Mouse (Mus musculus): Measurements from ENCODE around the gene Tmem8. TPM values are rescaled to one million over a fixed set of nuclear protein-coding genes. Genes with fewer than 3 reads are reported as not detected.
A peak's percentile ranks its signal among the peaks of the same experiment; 100 is the strongest.

The Tmem8 gene
- total RNA-seq, 1 experiment from 2014 or later: 8.5 TPM

GRCm38 (mm10) chr17:26131856-26132853 is 19.1 kb downstream of the Tmem8 start:
- no peak for ATAC-seq (replicated peaks; ENCODE audit: insufficient number of reproducible peaks, low FRiP score, low TSS enrichment, poor library complexity, severe bottlenecking)

GRCm38 (mm10) chr17:26137106-26137750 is 24.1 kb downstream of the Tmem8 start:
- no peak for ATAC-seq (replicated peaks; ENCODE audit: insufficient number of reproducible peaks, low FRiP score, low TSS enrichment, poor library complexity, severe bottlenecking)

- ATAC-seq (replicated peaks; ENCODE audit: insufficient number of reproducible peaks, low FRiP score, low TSS enrichment, poor library complexity, severe bottlenecking): no peak
Observed at GRCm38 (mm10) chr17:26137751-26138130, 24.6 kb downstream of the Tmem8 start.

GRCm38 (mm10) chr17:26138239-26138836 is 25.2 kb downstream of the Tmem8 start, which contains the start of gene Axin1:
Gene Axin1, plus strand, starts transcription at chr17:26138688.
- ATAC-seq (replicated peaks; ENCODE audit: insufficient number of reproducible peaks, low FRiP score, low TSS enrichment, poor library complexity, severe bottlenecking): peak; percentile 96

GRCm38 (mm10) chr17:26138901-26139381 is 25.8 kb downstream of the Tmem8 start:
- ATAC-seq (replicated peaks; ENCODE audit: insufficient number of reproducible peaks, low FRiP score, low TSS enrichment, poor library complexity, severe bottlenecking): no peak

GRCm38 (mm10) chr17:26142796-26143195 is 29.7 kb downstream of the Tmem8 start:
- no peak for ATAC-seq (replicated peaks; ENCODE audit: insufficient number of reproducible peaks, low FRiP score, low TSS enrichment, poor library complexity, severe bottlenecking)

- no peak for ATAC-seq (replicated peaks; ENCODE audit: insufficient number of reproducible peaks, low FRiP score, low TSS enrichment, poor library complexity, severe bottlenecking)
Observed at GRCm38 (mm10) chr17:26143386-26143785, 30.3 kb downstream of the Tmem8 start.

GRCm38 (mm10) chr17:26149056-26149455 is 36.0 kb downstream of the Tmem8 start:
- ATAC-seq (replicated peaks; ENCODE audit: insufficient number of reproducible peaks, low FRiP score, low TSS enrichment, poor library complexity, severe bottlenecking): no peak

GRCm38 (mm10) chr17:26151886-26152630 is 39.0 kb downstream of the Tmem8 start:
- ATAC-seq (replicated peaks; ENCODE audit: insufficient number of reproducible peaks, low FRiP score, low TSS enrichment, poor library complexity, severe bottlenecking): no peak

GRCm38 (mm10) chr17:26162736-26163135 is 49.6 kb downstream of the Tmem8 start:
- ATAC-seq (replicated peaks; ENCODE audit: insufficient number of reproducible peaks, low FRiP score, low TSS enrichment, poor library complexity, severe bottlenecking): no peak

- peak; percentile 97 for ATAC-seq (replicated peaks; ENCODE audit: insufficient number of reproducible peaks, low FRiP score, low TSS enrichment, poor library complexity, severe bottlenecking)
Observed at GRCm38 (mm10) chr17:26168039-26168438, 54.9 kb downstream of the Tmem8 start.

Other genes with a start within 250 kb of the Tmem8 start
- 1.1 to 5.7 TPM (median 1.6 TPM) in 3 replicates for gene Mcrip2, start 244.5 kb upstream of the Tmem8 start, total RNA-seq (2017)
- 1.3 to 10.0 TPM (median 7.0 TPM) in 3 replicates for gene Mettl26, start 238.2 kb upstream of the Tmem8 start, total RNA-seq (2017)
- gene Wfikkn1, start 232.4 kb upstream of the Tmem8 start, total RNA-seq (2017): 1.0 to 2.1 TPM (median 1.4 TPM) in 3 replicates
- 3.5 to 7.1 TPM (median 3.8 TPM) in 3 replicates for gene Rab40c, start 193.6 kb upstream of the Tmem8 start, total RNA-seq (2017)
- gene Pigq, start 168.4 kb upstream of the Tmem8 start, total RNA-seq (2017): 13.5 to 34.1 TPM (median 18.4 TPM) in 3 replicates
- not detected in 3 replicates for gene Nhlrc4, start 168.3 kb upstream of the Tmem8 start, total RNA-seq (2017)
- not detected in 3 replicates for gene A930017K11Rik, start 160.7 kb upstream of the Tmem8 start, total RNA-seq (2017)
- gene Capn15, start 127.5 kb upstream of the Tmem8 start, total RNA-seq (2017): 2.3 to 6.6 TPM (median 6.1 TPM) in 3 replicates
- gene Rab11fip3, start 43.7 kb upstream of the Tmem8 start, total RNA-seq (2017): 0.32 to 4.0 TPM (median 1.2 TPM) in 3 replicates
- 7.7 to 13.9 TPM (median 12.5 TPM) in 3 replicates for gene Decr2, start 23.0 kb upstream of the Tmem8 start, total RNA-seq (2017)
- 1.1 TPM in 1 of 3 replicates, not detected in the others for gene Nme4, start 17.7 kb upstream of the Tmem8 start, total RNA-seq (2017)
- gene Mrpl28, start 10.2 kb downstream of the Tmem8 start, total RNA-seq (2017): 13.0 to 19.6 TPM (median 13.9 TPM) in 3 replicates
- 163 to 305 TPM (median 248 TPM) in 3 replicates for gene Axin1, start 25.4 kb downstream of the Tmem8 start, total RNA-seq (2017)
- not detected in 3 replicates for gene Pdia2, start 85.8 kb downstream of the Tmem8 start, total RNA-seq (2017)
- 0.49 TPM in 1 of 3 replicates, not detected in the others for gene Rgs11, start 89.7 kb downstream of the Tmem8 start, total RNA-seq (2017)
- gene Arhgdig, start 94.5 kb downstream of the Tmem8 start, total RNA-seq (2017): not detected in 3 replicates
- 37.3 to 55.5 TPM (median 45.4 TPM) in 3 replicates for gene Fam234a, start 130.9 kb downstream of the Tmem8 start, total RNA-seq (2017)
- 80.4 to 111 TPM (median 109 TPM) in 3 replicates for gene Luc7l, start 139.6 kb downstream of the Tmem8 start, total RNA-seq (2017)